Mouse (Mus musculus) CH12.LX (cell line): ENCODE data around the gene Gucy2c.

Experiments
- CTCF ChIP-seq, 2 experiments: IDR thresholded peaks in 1 of 2; conservative IDR thresholded peaks in 1 of 2; 2 replicates each; pipeline ENCODE4 v1.5.1; 2011 to 2012; ENCODE audit warnings: low read depth in 2 of 2, low read length in 2 of 2, improper control_type of control experiment in 1 of 2, inconsistent platforms in 1 of 2, mild to moderate bottlenecking in 1 of 2, moderate library complexity in 1 of 2
- EP300 ChIP-seq: IDR thresholded peaks from 2 replicates; pipeline ENCODE4 v1.6.1; 2011; ENCODE audit warnings: low read length, improper control_type of control experiment
- GABPA ChIP-seq: IDR thresholded peaks from 2 replicates; pipeline ENCODE4 v1.6.1; 2012; ENCODE audit warnings: low read depth, low read length, improper control_type of control experiment, inconsistent platforms; ENCODE audit not compliant: insufficient replicate concordance
- MAX ChIP-seq: IDR thresholded peaks from 2 replicates; pipeline ENCODE4 v1.6.1; 2011; ENCODE audit warnings: low read length, improper control_type of control experiment
- TCF12 ChIP-seq: IDR thresholded peaks from 2 replicates; pipeline ENCODE4 v1.6.1; 2014; ENCODE audit warnings: low read depth, mild to moderate bottlenecking, inconsistent platforms, low read length, improper control_type of control experiment
- ZMIZ1 ChIP-seq: IDR thresholded peaks from 2 replicates; pipeline ENCODE4 v1.6.1; 2012; ENCODE audit warnings: low read depth, mild to moderate bottlenecking, inconsistent platforms, low read length, improper control_type of control experiment

- TF ChIP-seq CTCF (conservative IDR thresholded peaks at IDR 0.05 in 1 of 2, IDR thresholded peaks at IDR 0.05 in 1 of 2; ENCODE audit: low read depth in 2 of 2, low read length in 2 of 2): no peak
- no peak for TF ChIP-seq EP300
- no peak for TF ChIP-seq MAX
- TF ChIP-seq ZMIZ1: no peak
- TF ChIP-seq TCF12: no peak
- TF ChIP-seq GABPA: no peak
Measured at GRCm38 (mm10) chr6:136710408-136710807, 71.2 kb downstream of the Gucy2c start.
